24 mouse cellular contexts compared by ENCODE assay signal in the genomic region with DNA sequence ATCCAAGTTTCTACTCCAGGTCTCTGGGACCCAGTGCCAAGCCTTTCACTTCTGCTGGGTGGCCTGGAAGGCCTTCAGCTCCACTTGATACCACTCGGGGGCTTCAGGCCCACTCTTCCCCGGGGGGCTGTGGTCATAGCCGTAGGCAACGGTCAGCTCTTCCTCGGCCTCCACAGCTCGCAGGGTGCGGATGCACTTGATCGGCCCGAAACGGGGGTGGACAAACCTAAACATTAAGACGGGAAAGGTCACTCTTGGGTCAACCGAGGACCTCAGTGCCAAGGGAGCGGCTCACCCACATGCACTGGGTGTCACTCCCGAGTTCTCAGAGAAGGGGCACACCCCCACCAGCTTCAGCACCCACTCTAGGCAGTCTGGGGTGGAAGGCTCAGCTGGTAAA.
"Had no signal": no experiment of that assay in that cellular context is flagged by ENCODE, and none has a peak within 500 bp of the region (broad histone marks: within the 10 kb centered on the region; RNA-seq: fewer than 3 reads in every experiment).

No protein-coding gene starts in this region.

- DNase-seq: forebrain, postnatal 0 days; gastrocnemius, postnatal 14 days; gastrocnemius, postnatal 36 days; heart, adult 11 months; heart, postnatal 14 days; heart, postnatal 36 days; kidney, adult 11 months; kidney, adult 8-10 months; kidney, postnatal 14 days; kidney, postnatal 36 days; layer of hippocampus, adult 9-11 months; layer of hippocampus, postnatal 36 days; left cerebral cortex, postnatal 4 days had no signal

- ATAC-seq: hindbrain, postnatal 0 days; intestine, embryonic 16.5 days; liver, embryonic 12.5 days had no signal

- H3K9me3 ChIP-seq: heart, embryonic 13.5 days; heart, embryonic 15.5 days; hindbrain, embryonic 13.5 days; hindbrain, embryonic 15.5 days; kidney, embryonic 15.5 days; limb, embryonic 12.5 days; liver, embryonic 12.5 days had no signal

- H3K9ac ChIP-seq: forebrain, postnatal 0 days; heart, embryonic 13.5 days; heart, embryonic 15.5 days; hindbrain, embryonic 13.5 days; hindbrain, embryonic 15.5 days; kidney, embryonic 15.5 days; limb, embryonic 12.5 days; liver, embryonic 12.5 days; liver, embryonic 14.5 days had no signal

- H3K4me3 ChIP-seq: heart, embryonic 13.5 days; heart, embryonic 15.5 days; hindbrain, embryonic 13.5 days; hindbrain, embryonic 15.5 days; kidney, embryonic 15.5 days; limb, embryonic 12.5 days; liver, embryonic 12.5 days had no signal

- H3K4me1 ChIP-seq: heart, embryonic 13.5 days; hindbrain, embryonic 13.5 days; hindbrain, embryonic 15.5 days had no signal

- H3K4me2 ChIP-seq: heart, embryonic 11.5 days; heart, embryonic 13.5 days; heart, embryonic 15.5 days; hindbrain, embryonic 13.5 days; hindbrain, embryonic 15.5 days; kidney, embryonic 15.5 days; limb, embryonic 12.5 days; liver, embryonic 12.5 days had no signal

- H3K27ac ChIP-seq: heart, embryonic 13.5 days; heart, embryonic 15.5 days; hindbrain, embryonic 13.5 days; hindbrain, embryonic 15.5 days; hindbrain, postnatal 0 days; kidney, embryonic 15.5 days; limb, embryonic 12.5 days; liver, embryonic 12.5 days; liver, embryonic 14.5 days had no signal

- H3K27me3 ChIP-seq: heart, embryonic 13.5 days; heart, embryonic 15.5 days; hindbrain, embryonic 13.5 days; hindbrain, embryonic 15.5 days; kidney, embryonic 15.5 days; limb, embryonic 12.5 days; liver, embryonic 12.5 days had no signal
